Mouse (Mus musculus) embryonic fibroblast, embryonic 13.5 days (primary cell): ENCODE data around the gene Kalrn.

Experiments used
- CTCF ChIP-seq: IDR thresholded peaks from 2 replicates; pipeline ENCODE4 v1.5.1; 2011; ENCODE audit warnings: mild to moderate bottlenecking, control low read depth, low read length, moderate library complexity, borderline replicate concordance; ENCODE audit not compliant: insufficient read depth
- POLR2A ChIP-seq: IDR thresholded peaks from 2 replicates; pipeline ENCODE4 v1.6.1; 2011; ENCODE audit warnings: low read depth, mild to moderate bottlenecking, control low read depth, low read length, moderate library complexity

GRCm38 (mm10) chr16:34167042-34167441 lies 406.3 kb downstream of the Kalrn start:
- TF ChIP-seq CTCF: no peak
- no peak for TF ChIP-seq POLR2A
